Mouse (Mus musculus): ENCODE results near the gene Tfip11.
A peak's percentile ranks its signal among the peaks of the same experiment; 100 is the strongest.

Tfip11 gene

DNA sequence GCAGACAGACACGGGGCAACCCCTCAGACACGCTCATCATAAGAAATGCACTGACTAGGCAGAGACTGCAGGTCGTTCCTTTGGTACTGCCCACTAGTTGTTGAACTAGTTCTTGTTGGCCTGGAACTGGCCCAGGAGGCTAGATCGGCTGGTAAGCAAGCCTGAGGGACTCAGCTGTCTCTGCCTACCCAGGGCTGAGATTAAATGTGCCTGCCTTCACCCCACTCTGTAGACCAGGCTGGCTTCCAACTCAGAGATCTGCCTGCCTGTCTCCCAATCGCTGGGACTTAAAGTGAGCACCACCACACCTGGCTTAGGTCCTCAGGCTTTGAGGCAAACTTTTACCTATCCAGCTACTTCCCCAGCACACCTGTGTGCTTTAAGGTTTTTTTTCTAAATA, 5.8 kb upstream of the Tfip11 start:
- DNase-seq (ENCODE audit: low read depth, low spot score), result no peak

DNA sequence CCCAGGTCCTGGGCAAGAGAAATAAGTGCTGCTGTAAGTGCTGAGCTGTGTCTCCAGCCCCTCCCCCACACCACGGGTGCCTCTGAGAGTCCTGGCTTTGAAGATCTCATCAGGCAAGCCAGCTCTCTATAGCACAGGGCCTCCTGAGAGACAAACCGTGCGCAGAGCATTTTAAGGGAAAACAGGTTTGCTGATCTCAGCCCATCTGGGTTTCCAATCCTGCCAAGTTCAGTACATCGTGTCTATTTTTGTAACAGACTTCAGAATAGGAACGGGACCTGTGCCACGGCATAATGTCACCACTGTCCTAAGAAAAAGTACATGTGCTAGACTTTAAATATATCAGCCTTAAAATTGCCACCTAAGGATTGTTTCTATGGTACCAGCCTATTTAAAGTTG, 5.2 kb upstream of the Tfip11 start:
- DNase-seq (ENCODE audit: low read depth, low spot score), result peak; percentile 97

DNA sequence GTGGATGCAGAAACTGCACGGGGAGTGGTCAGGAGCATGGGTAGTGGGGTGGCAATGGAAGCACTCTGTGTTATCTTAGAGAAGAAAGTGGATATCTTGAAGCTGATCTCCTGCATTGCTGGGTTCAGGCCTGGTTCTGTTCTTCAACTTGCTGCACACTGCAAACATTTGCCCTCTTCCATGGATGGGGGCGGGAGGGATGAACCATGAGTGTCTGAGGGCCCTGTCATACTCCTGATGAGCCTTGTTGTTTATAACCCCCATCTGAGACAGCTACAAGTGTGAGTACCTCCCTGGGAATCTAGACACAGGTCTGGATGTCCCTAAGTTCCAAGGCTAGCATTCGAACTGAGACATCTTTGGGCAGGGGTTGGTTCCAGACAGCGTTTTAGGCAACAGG, 4.8 kb upstream of the Tfip11 start:
- no peak for DNase-seq (ENCODE audit: low read depth, low spot score)

DNA sequence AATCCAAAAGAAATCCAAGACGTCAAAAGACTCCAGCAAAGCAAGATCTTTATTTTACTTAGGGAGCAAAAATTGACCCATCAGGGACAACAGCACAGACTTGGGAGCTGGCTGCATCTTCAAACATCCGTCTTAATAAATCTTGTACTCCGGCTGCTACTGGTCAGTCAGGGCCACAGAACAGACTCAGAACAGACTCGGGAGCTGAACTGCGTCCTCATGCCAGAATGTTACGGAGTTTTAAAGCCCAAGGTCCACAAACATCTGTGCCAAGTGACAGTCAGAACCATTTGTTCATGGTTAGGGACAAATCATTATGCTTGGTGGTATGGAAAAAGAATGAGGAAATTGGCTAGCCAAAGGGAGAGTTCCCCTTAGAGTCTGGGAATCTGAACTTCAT, 2.9 kb upstream of the Tfip11 start:
- DNase-seq (ENCODE audit: low read depth, low spot score), result no peak

DNA sequence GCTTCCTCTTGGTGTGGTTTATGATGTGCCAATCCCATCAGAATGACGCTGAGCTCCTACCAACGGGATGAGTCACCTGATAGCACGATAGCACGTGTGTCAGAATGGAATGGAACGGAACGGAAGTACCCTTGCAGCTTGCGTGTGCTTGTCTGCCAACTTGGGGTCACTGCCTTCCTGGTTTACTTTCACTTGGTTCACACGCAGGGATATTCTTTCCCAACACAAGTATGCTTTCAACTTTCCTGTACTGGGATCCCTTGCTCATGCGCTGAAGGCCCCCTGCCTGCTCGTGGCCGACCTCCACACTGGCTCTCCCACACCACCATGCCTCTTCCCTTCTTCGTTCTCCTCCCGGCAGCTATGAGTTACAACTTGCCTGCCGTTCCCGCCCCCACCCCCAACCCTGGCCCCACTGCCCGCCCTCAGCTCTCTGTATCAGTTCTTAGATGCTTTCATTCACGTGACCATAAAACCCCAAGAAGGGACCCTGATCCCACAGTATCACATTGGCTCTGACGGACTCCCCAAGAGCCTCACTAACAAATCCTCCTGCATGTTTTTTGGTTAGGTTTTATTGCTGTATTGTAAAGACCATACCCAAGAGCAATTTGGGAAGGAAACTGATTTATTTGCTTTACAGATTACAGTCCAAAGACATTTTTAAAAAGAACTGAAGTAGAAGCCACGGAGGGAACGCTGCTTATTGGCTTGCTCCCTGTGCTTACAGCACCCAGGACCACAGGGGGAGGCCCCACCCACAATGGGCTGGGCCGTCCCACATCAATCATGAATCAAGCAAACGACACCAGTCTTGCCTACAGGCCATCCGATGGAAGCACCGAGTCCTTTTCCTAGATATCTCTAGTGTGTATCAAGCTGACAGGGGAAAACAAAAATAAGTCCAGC, 1.3 kb upstream of the Tfip11 start:
- peak; percentile 41 for DNase-seq (ENCODE audit: low read depth, low spot score)

DNA sequence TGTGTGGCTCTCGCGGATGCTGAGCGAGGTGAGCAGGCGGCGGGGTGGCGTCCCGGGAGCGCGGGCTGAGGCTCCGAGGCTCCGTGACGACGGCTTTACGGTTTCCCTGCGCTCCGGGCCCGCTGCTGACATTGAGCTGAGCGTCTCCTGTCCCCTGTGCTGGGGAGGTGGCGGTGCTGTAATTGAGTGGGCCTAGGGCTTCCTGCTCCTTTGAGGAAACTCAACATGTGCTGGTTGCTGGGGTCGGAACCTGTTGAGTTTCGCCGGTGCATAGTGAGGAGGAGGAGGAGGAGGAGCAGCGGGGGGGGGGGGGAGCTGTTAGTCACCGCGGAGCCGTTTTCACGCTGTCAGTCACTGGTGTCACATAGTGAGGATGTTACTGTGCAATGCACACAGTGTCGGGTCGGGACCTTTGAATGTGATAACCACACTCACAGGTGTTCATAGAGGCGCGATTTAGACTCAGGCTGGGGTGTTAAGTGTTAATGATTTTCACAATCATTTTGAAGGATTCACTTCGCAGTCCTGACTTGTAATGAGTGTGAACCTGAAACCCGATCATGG, 370 bp downstream of the Tfip11 start:
- DNase-seq (ENCODE audit: low read depth, low spot score), result no peak

DNA sequence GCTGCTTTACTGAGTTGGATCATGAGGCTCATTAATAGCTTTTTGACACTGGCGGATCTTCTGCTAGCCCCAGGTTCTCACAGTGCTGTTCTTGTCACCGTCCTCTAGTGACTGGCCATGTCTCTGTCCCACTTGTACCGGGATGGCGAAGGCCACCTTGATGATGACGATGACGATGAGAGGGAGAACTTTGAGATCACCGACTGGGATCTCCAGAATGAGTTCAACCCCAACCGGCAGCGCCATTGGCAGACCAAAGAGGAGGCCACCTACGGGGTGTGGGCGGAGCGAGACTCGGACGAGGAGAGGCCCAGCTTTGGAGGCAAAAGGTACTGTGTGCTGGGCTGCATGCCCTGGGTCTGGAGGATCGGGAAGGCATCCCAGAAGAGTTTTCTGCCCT, 1.7 kb downstream of the Tfip11 start:
- no peak for DNase-seq (ENCODE audit: low read depth, low spot score)

DNA sequence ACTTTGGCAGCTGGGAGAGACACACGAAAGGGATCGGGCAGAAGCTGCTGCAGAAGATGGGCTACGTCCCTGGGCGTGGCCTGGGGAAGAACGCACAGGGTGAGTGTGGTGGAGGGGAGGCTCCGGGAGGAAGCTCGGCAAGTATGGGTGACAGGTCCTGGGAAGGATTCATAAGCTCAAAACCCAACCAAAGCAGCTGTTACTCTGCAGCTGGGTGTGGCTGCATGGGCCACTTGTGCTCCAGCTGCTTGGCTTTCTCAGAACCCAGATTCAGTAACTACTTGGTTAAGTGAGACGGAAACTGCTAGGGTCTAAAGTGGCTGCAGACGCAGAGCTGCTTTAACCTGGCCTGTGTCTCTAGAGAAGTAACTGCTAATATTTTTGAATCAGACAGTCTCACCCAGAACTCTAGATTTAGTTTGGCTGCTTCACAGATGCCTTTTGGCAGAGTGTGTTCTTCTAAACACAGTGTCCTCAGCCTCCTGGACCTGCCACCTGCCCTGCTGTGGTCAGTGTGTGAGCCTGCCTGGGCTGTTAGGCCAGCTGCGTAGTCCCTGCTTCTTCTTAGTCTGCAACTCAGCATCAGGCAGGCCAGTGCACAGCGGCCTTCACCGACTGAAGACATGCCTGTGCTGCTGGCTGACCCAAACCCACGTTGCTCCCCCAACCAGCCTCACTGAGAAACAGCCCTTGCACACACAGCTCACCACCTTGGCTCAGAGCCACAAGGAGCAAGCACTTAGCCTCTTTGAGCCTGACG, 3.8 kb downstream of the Tfip11 start:
- no peak for DNase-seq (ENCODE audit: low read depth, low spot score)

DNA sequence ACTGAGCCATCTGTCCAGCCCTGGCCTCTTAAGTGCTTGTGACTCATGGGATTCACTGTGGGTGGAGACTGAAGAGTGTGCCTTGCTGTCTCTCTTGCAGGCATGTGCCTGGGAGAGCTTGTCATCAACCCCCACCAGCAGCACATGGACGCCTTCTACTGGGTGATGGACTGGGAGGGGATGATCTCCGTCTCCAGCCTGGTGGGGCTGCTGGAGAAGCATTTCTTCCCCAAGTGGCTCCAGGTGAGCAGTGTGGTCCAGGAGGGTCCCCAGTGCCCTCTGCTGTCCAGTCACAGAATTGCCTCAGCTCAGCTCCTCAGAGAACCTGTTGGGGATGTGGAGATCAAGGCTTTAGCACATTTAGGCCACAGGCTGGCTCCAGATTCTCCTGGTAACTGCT, 9.3 kb downstream of the Tfip11 start:
- peak; percentile 70 for DNase-seq (ENCODE audit: low read depth, low spot score)

DNA sequence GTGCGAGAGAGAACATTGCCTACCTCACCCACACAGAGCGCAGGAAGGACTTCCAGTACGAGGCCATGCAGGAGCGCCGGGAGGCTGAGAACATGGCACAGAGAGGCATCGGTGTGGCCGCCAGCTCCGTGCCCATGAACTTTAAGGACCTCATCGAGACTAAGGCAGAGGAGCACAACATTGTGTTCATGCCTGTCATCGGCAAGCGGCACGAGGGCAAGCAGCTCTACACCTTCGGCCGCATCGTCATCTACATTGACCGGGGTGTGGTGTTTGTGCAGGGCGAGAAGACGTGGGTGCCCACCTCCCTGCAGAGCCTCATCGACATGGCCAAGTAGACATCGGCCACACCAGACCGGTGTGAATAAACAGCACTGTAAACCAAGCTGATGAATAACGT, 10.8 kb downstream of the Tfip11 start:
- no peak for DNase-seq (ENCODE audit: low read depth, low spot score)

DNA sequence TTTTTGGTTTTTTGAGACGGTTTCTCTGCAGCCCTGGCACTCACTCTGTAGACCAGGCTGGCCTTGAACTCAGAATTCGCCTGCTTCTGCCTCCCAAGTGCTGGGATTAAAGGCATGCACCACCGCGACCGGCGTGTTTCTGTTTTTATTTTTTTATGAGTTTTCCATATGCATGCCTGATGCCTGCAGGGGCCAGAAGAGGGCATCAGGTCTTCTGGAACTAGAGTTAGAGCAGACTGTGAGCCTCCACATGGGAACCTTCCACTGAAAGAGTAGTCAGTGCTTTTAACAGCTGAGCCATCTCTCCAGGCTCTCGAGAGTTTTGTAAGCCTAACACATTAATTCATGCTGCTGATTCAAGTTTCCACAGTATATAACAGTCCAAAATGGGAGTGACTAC, 13.1 kb downstream of the Tfip11 start:
- DNase-seq (ENCODE audit: low read depth, low spot score), result no peak

DNA sequence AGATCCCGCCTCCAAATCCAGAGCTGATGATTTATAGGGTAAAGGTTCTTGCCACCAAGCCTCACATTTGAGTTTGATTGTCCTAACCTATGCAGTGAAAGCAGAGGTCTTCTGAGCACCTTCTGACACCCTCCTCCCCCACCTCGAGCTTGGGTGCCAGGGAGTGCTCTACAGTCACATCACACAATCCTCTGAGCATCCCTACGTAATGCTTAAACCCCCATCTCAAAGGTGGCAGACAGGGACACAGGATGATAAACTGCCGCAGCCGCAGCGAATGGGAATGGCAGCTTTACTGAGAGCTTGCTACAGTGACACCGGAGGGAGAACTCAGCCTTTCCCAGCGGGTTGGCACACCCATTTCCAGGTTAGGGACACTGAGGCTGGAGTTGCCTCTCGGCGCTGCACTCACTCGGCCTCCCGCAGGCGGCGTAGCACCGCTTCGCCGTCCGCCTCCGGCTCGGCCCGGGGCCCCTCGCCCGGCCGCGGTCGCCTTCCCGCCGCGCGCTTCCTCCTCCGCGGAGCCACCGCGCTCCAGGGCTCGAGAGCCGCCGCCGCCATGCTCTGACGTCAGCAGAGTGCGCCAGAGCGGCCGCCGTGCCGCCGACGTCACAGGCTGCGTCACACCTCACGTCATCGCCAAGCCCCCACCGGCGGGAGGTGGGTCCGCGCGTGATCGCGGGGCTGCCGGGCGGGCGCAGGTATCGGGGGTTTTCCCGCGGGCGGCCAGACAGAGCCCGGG, 16.5 kb downstream of the Tfip11 start, which contains the start of the genes Srrd and Hps4:
Gene Srrd (minus strand): TSS at position 578 of the 742 bp plus-strand sequence.
Gene Hps4 (plus strand): TSS at position 621 of the 742 bp plus-strand sequence.
- peak; percentile 93 for DNase-seq (ENCODE audit: low read depth, low spot score)

DNA sequence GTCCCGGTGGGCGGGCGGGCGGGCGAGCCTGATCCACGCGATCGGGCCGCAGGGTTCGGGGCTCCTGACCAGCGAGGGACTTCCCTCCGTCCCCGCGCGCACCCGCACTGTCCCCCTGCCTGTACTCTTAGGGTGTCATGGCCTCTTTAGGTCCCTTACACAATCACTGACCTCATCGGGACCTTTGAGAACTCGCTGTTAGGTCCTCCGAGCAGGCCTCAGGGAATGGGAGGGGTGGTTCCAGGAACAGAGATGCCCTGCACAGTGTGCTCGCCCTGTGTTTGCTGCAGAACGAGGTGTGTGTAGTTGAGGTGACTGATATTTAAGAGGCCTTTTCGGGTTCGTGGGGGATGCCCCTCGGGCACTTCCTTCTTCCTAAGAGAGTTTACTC, 17.0 kb downstream of the Tfip11 start:
- no peak for DNase-seq (ENCODE audit: low read depth, low spot score)

DNA sequence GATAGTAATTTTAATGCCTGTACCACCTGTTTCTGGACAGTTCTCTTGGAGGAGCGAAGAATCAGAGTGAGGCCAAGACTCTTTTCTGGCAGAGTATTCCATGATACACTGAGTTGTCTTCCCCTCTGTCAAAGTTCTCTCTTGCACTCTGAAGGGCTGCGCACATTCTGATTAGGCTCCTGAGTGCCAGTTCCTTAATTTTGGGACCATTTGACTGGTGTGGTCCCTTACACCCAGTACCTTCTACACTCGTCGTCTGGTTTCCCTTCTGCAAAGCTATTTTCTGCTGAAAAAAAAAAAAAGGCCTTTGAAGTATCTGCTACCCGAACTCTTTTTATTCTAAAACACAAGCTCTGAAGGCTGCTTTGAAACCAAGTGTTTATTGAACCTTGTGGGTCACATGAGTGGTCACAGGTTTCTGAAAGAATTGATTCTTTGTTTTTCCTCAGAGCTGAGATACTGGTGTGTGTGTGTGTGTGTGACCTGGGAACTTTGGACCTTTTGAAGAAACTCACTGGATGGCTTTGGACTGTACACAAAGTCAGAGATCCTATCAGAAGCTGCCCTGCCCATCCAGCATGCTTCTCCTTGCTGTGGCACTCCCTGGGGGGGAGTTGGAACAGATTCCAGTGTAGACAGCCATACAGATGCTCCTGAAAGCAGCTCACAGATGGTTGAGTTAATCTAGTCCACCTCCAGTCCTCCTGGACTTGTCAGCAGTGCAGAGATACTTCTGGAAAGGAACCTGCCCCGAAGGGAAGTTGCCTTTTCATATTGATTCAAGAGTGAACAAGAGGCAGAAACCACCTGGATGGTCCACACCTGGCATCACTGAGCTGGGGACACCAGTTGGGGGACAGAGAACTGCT, 18.2 kb downstream of the Tfip11 start:
- DNase-seq (ENCODE audit: low read depth, low spot score), result peak; percentile 87

DNA sequence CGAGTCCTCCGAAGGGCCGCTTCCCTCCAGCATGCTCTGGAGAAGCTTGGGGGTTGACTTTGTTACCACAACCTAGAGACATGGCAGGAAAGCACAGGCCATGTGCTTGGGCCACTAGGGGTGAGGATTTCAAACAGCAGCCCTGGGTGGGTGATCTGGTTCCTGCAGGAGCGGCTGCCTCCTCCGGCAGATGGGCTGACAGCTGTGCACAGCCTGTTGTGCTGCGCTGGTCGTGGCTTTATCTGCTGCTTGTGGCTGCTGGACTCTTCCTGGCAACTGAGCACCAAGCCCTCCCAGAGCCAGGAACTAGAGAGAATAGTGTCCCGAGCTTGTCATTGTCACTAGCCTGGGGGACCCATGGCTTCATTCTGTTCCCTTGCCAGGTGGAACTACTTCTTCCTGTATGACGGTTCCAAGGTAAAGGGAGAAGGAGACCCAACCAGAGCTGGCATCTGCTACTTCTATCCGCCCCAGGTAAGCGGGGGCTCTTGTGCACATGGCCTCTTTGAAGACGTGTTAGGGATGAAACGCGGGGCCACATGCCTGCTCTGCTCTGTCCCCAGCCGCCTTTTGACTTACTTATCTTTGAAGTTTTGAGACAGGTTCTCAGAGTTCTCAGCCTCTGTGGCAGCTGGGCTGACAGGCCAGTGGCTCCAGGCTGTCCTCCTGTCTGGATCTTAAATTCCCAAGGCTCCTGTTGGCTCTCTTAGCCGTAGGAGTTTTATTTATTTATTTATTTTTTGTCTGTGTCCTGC, 20.2 kb downstream of the Tfip11 start:
- DNase-seq (ENCODE audit: low read depth, low spot score), result no peak

DNA sequence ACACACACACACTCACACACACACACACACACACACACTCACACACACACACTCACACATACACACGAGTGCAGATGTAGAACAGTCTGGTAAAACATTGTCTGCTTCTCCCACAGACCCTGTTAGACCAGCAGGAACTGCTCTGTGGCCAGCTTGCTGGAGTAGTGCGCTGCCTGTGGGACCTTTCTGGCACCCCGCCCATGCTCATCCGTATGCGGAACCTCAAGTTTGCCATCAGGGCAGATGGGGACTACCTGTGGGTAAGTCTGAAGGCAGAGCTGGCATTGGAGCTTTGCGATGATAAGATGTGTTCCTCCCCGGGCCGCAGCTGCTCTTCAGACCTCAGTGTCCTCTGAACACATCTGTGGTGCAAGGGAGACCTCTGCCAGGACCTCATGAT, 23.0 kb downstream of the Tfip11 start:
- no peak for DNase-seq (ENCODE audit: low read depth, low spot score)

DNA sequence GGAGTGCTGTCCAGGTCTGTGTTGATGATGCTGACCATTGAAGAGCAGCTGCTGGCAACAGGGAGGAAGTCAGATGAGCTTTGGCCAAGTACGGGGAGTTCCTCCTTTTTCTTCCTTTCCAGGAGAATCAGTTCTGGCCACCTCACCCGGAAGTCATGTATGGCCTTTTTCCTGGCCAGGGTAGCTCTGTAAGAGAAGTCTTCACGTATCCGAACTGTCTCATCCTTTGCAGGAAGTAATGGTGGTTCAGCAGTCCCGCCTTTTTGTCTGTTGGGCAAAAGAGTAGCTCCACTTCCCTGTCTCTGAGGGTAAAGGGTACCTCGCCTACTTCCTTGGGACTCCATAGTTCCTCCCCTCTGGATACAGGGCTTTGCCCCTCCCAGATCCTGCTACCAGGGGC, 29.3 kb downstream of the Tfip11 start:
- DNase-seq (ENCODE audit: low read depth, low spot score), result peak; percentile 46

DNA sequence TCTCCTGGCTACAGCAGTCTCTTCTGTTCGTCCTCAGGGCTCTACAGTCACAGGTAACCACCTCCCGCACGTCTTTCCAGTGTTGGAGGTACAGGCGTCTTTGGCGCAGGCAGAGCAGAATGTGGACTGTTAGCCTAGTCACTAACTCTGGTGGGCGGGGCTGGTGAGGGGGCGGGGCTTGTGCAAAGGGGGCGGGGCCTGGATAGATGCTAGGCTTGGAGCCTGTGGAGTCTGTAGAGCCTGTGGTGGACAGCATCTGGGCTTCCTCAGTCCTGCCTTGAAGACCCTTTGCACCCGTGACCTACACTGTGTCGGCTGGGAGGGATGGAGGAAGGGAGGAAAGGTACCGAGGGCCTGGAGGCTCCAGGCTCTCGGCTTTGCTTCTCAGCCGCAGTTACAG, 29.8 kb downstream of the Tfip11 start, which contains the start of gene Gm6583:
Gene Gm6583 (minus strand): TSS at position 124 of the 400 bp plus-strand sequence.
- DNase-seq (ENCODE audit: low read depth, low spot score), result no peak

DNA sequence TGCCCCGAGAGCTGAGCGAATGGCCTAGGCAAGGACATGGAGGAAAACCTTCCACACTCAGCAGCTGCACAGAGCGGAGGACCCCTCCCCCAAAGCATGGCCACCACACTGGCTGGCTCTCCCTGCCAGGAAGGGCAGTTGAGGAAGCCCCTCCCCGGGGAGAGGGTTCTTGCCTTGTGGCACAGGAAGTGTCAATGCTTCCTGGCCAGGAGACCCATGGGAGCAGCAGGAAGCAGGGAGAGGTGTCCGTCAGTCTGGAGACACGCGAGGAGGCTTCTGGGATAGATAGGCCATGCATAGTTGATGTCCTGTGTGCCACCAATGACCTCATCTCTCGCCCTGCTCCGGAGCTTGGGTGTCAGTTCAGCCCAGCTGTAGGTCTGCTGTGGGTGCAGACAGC, 30.2 kb downstream of the Tfip11 start:
- DNase-seq (ENCODE audit: low read depth, low spot score), result no peak

DNA sequence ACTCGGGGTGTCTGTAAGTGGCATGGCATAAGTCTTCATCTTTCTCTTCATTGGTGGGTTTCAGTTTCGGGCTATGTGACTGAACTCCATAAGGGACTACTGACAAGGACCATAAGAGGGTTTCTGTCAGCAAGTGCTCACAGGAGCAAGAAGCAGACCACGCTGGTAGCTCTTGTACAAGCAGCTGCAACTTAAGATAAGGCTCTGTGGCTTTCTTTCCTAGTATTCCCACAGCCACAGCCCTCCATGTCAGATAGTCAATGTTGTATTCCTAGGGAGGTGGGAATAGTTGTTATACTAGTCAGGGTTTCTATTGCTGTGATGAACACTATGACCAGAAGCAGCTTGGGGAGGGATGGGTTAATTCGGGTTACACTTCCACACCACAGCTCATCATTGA, 33.4 kb downstream of the Tfip11 start:
- no peak for DNase-seq (ENCODE audit: low read depth, low spot score)

Data from brain, adult 2 months (tissue).